Mouse (Mus musculus): Measurements from ENCODE around the gene Pdzd2.

Pdzd2 gene

DNA sequence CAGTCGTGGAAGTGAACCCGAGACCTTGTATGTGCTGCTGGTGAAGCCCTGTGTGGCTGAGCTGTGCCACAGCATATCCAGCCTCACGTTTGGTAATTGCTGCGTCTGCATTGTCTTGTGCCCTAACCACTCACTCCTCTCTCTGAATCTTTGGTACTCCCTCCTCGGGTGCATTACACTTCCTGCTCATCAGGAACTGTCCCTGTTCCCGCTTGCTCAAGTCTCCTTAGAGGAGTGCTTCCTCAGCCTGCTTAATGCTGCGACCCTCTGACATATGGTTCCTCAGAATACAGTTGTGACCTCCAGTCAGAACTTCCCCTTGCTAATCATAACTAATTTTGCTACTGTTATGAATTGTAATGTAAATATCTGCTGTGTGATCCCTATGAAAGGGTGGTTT, 383.8 kb downstream of the Pdzd2 start:
- DNase-seq (ENCODE audit: low read depth, low spot score) = no peak

DNA sequence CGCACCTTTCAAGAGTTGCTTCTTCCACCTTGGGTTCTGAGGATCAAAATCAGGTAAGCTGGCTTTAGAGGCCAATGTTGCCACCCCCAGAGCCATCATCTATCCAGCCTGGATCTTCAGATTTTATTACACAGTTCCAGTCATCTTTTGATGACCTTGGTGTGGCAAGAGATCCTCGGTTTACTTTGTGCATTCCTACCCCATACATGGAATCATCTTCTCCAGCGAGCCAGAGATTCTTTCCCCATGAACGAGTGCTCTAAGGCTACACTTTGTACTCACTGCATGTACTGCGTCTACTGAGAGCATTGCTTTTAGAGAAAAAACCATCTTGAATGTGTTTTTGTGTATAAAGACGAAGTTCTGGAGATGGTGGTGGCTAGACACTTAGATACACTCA, 384.5 kb downstream of the Pdzd2 start:
- no peak for DNase-seq (ENCODE audit: low read depth, low spot score)

DNA sequence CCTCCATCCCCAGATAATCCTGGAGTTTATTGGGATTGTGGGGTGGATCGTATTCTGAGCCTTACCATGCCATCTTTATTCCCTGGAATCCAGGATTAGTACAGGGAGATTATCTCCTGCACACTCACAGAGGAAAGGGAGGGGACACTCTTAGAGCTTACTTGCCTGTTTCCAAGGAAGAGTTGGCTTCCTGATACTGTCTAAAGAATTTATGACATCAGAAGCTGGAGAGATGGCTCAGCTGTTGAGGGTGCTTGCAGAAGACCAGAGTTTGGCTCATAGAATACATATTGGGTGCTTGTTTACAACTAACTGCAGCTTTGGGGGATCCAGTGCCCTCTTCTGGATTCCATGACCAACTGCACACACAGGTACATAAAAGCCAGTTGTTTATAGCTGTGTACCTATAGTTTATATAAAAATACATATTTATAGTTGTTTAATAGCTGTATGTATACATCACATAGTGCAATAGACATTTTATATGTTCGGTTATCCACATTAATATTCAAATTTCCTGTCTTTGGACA, 385.4 kb downstream of the Pdzd2 start:
- no peak for DNase-seq (ENCODE audit: low read depth, low spot score)

DNA sequence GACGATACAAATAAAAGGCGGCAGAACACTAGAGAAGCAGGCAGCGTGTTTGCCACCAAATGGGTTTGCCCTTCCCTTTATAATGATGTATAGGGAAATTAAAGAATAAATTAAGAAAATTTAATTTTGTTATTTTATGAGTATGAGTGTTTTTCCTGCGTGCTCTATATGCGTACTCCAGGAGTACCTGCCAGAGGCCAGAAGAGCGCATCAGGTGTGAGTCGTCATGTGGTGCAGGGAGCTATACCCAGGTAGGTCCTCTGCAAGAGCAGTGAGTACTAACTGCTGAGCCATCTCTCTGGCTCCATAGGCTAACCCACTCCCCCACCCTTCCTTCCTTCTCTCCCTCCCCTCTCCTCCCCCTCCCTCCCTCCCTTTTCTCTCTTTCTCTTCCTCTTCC, 388.3 kb downstream of the Pdzd2 start:
- DNase-seq (ENCODE audit: low read depth, low spot score) = no peak

DNA sequence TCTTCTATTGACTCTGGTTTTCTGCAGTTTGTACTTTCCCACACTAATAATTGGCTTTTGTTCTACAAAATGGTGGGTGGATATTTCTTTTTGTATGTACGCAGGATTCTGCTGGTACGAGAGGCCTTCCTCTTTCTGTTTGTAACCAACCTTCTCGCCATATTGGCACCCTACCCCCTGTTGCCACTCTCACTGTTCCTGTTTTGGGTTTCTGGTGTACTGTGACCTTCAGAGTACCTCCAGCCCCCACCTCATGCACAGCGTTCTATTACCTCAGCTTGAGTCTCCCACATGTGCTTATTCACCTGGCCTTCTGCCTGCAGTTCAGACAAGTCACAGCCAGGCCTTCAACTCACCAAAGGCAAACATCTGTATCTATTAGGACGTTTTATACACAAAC, 389.9 kb downstream of the Pdzd2 start:
- no peak for DNase-seq (ENCODE audit: low read depth, low spot score)

DNA sequence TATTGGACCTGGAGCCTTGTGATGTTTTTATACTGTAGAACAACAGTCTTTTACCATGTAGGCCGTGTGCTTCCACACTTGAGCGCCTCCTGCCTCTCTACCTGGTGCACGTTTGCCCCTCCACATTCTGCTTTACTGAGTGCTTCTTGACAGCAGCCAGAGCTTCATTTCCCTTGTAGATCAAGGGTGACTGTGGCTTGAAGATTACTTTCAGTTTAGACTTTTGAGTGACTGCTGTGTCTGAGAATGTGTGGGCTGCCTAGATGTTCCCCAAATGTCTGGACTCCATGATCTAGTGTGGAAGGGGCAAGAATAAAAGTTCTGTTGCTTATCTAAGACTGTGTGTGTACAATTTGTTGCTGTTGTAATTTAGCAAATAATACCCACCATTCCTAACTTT, 390.8 kb downstream of the Pdzd2 start:
- no peak for DNase-seq (ENCODE audit: low read depth, low spot score)

DNA sequence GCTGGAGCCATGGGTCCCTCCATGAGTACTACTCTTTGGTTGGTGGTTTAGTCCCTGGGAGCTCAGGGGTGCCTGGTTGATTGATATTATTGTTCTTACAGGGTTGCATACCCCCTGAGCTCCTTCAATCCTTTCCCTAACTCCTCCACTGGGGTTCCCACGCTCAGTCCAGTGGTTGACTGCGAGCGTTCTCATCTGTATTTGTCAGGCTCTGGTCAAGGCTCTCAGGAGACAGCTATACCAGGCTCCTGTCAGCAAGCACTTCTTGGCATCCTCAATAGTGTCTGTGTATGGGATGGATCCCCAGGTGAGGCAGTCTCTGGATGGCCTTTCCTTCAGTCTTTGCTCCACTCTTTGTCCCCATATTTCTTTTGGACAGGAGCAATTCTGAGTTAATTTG, 392.8 kb downstream of the Pdzd2 start:
- DNase-seq (ENCODE audit: low read depth, low spot score) = no peak

DNA sequence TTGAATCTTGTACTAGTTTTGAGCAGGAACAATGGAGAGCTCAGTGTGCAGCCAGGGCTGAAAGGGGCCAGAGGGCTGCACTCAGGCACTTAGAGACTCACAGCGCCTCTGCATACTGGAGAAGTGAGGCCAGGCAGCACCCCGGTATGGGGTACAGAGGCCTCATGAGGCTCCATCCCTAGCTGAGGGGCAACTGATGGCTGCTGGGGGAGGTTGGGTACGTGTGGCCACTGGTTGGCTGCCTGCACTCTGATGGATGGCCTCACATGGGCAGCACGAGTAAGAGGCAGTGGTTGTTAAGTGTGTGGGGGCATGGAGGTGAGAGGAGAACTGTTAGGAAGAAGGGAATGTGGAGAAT, 398.3 kb downstream of the Pdzd2 start:
- DNase-seq (ENCODE audit: low read depth, low spot score) = no peak

DNA sequence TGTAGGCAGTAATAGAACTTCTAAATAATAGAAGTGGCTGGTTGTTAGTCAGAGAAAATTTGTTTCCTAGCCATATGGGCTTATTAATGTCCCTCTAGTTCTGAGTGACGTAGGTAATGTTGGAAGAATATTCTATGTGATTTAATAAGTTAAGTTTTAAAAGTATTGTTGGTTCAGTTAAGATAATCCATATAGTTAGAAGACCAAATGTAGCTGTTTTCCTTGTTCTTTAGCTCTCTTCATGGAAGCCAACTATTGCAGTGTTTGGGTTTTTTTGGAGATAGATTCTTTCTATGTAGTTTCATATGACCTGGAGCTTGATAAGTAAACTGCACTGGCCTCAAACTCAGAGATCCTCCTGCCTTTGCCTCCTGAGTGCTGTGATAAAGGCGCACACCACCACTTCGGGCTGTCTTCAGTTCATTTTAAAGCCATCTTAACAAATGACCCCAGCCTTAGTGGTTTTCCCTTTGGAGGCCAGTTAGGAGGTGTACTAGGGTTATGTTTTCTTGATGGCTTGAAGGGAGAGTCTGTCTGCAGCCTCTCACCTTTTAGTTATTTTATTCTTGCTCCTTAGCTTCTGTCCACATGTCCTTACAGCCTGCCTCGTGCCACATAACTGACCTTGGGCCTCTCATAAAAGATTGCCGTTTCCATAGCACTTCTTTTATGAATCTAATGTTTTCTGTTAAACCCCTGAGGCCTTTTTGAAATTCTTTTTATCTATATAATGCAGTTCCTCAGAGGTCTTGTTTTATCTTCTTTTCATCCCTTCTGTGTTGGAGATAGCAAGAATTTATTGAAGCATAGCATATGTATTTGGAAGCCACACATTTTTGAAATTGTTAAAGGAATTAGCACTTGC, 399.0 kb downstream of the Pdzd2 start:
- no peak for DNase-seq (ENCODE audit: low read depth, low spot score)

DNA sequence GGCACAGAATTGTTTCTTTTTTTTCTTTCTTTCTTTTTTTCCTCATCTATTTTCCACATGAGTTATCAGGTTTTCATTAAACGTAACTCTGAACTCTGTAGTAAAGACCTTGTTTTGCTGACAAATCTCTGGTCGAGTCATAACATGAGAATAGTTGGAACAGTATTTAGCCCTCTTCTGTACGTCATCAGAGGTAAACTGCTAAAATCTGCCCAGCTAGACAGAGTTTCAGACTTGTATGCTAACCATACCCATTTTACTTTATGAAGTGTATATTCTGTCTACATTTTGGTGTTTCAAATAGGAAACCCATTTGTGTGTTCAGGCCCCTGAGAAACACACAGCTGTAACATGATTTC, 402.0 kb downstream of the Pdzd2 start:
- no peak for DNase-seq (ENCODE audit: low read depth, low spot score)

DNA sequence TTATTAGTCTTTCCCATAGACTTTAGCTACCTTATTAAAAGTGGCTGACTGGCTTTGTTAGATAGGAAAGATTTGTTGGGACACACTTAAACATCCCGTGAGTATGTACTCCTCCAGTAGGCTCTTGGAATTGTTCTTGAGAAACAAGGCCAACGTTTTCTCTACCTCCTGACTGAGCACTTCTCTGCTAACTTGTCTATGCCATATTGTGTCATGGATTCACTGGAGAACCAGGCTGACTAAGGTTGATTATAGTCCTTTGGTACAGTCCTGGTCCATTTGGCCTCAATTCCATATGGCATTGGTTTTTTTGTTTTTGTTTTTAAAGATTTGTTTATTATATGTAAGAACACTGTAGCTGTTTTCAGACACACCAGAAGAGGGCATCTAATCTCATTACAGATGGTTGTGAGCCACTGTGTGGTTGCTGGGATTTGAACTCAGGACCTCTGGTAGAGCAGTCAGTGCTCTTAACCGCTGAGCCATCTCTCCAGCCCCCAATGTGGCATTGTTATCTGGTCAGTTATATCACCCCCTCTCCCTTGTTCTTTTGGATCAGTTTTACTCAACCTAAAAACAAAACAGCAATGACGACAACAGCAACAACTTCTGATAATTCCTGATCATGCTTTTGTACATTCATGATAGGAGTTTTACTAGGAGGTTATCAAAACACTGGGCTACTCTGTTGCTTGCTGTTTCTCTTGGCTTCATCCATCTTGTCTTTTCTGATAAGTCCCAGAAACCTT, 402.5 kb downstream of the Pdzd2 start:
- no peak for DNase-seq (ENCODE audit: low read depth, low spot score)

DNA sequence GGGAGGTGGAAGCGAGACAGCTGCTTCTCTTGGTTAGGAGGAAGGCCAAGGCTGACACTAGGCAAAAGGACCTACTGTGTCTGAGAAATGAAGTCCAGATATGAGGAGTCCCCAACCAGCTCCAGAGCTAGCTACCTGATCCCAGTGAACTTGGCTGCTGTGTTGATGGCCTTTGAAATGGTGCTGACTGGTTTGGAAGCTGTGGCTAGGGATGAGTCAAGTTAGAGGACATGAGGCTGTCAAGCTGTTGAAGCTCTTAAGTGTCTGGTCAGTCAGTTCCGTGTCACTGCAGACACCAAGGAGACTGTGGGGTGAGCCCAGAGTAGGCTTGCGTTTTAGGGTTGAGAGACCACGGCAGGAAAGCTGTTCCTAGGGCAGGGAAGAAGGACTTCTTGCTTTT, 405.3 kb downstream of the Pdzd2 start:
- DNase-seq (ENCODE audit: low read depth, low spot score) = peak; percentile 80

DNA sequence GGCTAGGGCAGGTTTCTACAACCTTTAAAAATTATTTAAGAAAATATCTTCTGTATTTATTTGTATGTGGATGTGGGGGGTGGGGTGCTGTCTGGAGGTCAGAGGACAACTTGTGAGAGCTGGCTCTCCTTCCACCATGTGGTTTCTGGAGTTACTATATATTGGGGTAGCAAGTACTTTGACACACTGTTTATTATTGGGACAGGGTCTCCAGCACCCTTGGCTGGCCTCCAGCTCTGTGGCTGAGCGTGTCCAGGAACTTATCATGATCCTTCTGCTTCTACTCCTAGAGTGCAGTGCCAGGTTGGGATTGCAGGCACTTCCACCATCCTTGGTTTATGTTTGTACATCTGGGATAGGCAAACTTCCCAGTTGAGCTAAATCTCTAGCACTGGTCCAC, 408.4 kb downstream of the Pdzd2 start:
- DNase-seq (ENCODE audit: low read depth, low spot score) = no peak

DNA sequence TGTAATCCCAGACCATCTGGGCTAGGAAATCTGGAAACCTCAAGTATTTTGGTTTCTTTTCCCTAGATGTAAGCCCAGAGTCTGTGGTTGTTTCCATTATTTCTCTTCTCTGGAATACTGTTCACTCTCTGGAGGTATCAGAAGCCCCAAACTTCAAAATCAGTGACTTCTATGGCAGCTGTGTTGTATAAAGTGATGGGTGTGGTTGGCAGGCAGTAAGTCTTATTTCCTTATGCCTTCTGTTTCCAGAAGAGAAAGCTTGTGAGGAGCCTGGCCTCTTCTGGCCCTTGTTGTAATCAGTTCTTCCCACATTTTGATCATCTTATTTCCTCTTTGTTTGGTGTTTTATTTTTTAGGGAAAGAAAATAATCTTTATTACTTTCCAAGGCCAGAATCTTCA, 408.8 kb downstream of the Pdzd2 start:
- DNase-seq (ENCODE audit: low read depth, low spot score) = no peak

DNA sequence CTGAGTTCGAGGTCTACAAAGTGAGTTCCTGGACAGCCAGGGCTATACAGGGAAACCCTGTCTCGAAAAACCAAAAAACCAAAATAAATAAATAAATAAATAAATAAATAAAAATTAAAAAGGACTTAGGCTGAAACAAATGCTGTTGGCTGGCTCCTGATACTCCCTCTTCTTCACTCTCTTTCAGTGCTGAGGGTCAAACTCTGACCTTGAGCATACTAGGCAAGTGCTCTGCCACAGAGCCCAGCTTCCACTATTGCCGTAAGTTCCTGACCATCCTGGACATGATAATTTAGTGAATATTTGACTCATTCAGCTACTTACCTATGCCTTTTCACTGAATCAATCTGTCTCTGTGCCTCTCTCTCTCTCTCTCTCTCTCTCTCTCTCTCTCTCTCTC, 409.3 kb downstream of the Pdzd2 start:
- no peak for DNase-seq (ENCODE audit: low read depth, low spot score)

DNA sequence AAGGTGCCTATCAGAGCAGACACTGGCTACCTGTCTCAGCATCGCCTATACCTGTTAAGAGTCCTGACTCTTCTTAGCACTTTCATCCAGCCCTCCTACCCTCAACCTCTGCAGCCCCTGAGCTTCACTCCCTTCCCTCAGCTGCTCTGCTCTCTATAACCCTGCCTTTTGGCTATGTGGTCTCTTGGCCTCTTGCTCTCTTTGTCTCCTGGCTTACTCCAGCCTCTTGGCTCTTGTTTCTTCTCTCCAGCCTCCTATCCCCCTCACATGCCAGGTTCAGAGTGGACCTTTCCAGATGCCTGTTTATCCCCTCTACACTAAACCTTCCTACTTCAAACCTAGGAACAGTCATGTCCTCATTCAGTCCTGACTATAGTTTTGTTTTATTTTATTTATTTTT, 415.4 kb downstream of the Pdzd2 start:
- no peak for DNase-seq (ENCODE audit: low read depth, low spot score)

DNA sequence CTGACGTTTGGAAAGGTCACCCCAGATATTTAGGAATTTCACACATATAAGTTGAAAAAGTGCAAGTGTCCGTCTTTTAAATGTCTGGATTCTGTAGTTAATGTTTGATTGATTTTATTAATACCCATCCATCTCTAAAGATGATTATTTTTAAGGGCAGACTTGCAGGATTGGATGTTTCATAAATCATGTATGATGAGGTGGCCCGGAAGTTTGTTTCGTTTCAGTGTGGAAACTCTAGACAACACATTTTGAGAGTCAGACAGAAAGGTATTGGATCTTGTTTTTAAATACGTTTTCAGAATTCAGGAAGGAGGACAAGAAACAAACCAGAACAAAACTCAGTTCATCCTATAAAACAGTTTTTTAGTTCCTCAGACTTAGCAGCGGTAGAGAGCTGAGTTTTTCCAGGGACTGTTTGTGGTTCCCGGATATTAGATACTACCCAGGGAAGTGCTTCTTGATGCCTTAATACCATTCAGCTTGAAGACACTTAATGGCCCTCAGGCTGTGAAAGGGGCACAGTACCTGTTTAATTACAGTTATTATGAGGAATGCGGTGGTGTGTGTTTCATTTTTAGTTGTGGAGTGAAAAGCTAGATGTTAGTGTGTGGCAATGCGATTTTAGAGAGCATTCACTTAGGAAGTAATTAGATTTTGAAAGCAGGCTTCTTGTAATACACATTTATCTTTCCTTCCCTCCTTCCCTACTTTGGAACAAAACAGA, 416.9 kb downstream of the Pdzd2 start:
- DNase-seq (ENCODE audit: low read depth, low spot score) = no peak

DNA sequence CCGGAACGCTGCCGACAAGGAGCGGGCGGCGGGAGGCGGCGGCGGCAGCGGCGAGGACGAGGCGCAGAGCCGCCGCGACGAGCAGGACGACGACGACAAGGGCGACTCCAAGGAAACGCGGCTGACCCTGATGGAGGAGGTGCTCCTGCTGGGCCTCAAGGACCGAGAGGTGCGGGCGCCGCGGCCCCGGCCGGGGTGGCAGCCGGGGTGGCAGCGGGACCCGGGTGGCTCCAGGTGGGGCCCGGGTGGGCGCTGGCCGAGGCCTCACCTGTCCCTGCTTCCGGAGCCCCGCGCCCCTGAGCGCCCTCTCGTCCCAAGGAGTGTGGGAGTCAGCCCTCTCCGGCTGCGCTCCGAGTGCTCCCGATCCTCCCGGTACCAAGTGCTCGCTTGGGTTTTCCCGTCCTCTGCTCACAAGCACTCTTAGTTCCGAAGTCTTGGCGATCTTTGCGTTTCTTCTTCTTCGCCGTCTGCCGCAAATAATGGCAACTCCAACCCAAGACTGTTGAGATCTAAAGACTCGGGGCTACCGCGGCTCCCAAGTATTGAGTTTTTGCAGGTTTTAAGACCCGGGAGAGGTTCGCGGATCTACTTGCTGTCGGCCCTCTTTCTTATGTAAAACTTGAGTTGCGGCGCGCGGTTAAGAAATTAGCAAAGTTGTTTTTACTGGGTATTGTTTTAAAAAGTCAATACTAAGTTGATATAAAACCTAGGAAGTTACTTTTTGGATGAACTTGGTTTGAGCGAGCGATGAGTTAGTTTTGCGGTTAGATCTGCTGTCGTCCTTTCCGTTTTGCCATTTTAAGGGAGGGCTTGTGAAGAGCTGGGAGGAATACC, 417.7 kb downstream of the Pdzd2 start, which contains the start of gene 1810049J17Rik:
Gene 1810049J17Rik, minus strand, starts transcription at position 112 of the 834 bp plus-strand sequence.
- no peak for DNase-seq (ENCODE audit: low read depth, low spot score)

DNA sequence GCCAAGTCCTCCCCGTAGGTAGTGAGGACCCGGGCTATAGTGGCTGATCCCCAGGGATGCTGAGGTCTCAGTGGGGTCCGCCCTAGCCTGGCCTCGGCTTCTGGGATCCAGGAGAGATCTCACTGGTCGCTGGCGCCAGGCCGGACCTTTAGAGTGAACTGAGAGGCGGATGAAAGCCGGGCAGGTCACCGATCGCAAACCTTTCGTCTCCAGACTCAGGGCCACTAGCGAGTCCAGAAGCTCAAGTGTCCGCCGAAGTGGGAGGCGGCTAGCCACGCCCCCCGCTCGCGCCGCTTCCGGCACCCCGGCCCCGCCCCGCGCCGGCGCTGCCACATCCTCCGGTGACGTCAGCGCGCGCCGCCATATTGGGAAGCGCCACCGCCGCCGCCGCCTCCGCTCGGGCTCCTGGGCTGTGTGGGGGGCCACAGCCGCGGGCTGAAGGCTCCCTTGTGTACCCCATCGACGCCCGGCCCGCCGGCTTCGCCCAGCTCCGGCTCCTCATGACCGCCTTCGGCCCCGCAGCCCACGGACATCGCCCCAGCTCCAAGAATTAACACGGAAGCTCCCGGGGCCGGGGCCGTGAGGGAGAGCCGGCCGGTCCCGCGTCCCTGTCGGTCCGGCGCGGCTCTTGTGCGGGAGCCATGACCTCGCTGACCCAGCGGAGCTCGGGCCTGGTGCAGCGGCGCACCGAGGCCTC, 418.5 kb downstream of the Pdzd2 start, which contains the start of gene Golph3:
Gene Golph3, plus strand, starts transcription at position 360 of the 697 bp plus-strand sequence.
- DNase-seq (ENCODE audit: low read depth, low spot score) = peak; percentile 88

DNA sequence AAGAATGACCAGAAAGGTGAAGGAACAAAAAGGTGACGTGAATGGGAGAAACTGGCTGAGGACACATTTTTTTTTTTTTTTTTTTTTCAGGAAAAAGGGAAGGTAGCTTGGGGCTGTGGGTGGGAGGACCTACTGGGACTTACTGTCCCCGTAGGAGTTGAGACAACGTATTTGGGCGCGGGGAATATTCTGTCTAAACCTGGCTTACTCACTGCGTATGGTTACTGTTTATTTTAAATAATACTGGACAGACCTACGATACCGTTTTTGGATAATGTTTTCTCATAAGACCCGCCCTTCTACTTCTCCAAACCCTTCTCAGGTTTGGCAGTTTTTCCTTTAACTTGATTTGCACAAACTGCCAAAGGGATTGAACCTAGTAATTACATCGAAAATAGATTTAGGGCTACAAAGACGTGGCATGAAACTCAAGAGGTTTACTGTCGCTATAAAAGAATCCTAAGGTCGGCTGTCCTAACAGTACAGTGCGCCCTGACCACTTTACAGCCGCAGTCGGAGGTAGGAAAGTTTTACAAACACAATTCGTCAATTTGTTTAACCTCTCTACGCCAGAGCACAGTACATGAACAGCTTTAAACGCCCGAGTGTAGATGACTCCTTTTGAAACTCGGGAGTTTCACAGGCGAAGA, 419.2 kb downstream of the Pdzd2 start:
- no peak for DNase-seq (ENCODE audit: low read depth, low spot score)

Measured in skeletal muscle tissue, adult 2 months (tissue).